Mouse (Mus musculus) liver, postnatal 0 days (tissue): ENCODE measurements around the gene Mdm2. TPM values are rescaled to one million over a fixed set of nuclear protein-coding genes. Genes with fewer than 3 reads are reported as not detected.

Experiments
- ATAC-seq: fragments of 200-750 bp; cut with Nextera tagmentation; 2 replicates; pipeline ENCODE4 v1.8.0; 2017; ENCODE audit warnings: mild to moderate bottlenecking, moderate library complexity
- DNase-seq: peaks from one replicate; pipeline ENCODE4 v3.0.0-alpha.2; 2016
- H3K27ac ChIP-seq: fragments of 300-500 bp; sonication (generic); 2 replicates; pipeline ENCODE4 v1.5.1; 2014; ENCODE audit warnings: antibody characterized with exemption, moderate library complexity, mild to moderate bottlenecking, low read depth
- H3K27me3 ChIP-seq: fragments of 300-500 bp; sonication (generic); 2 replicates; pipeline ENCODE4 v1.6.1; 2014; ENCODE audit warnings: low read length, control low read depth, mixed read lengths; ENCODE audit not compliant: insufficient read depth
- H3K36me3 ChIP-seq: fragments of 300-500 bp; sonication (generic); replicated peaks from 2 replicates; pipeline ENCODE4 v1.6.1; 2014; ENCODE audit warnings: mild to moderate bottlenecking, control low read depth, low read length, moderate library complexity, mixed read lengths; ENCODE audit not compliant: insufficient read depth
- H3K4me1 ChIP-seq: fragments of 300-500 bp; sonication (generic); 2 replicates; pipeline ENCODE4 v1.6.1; 2014; ENCODE audit warnings: antibody characterized with exemption, mild to moderate bottlenecking, control low read depth; ENCODE audit not compliant: insufficient read depth
- H3K4me2 ChIP-seq: fragments of 300-500 bp; sonication (generic); 2 replicates; pipeline ENCODE4 v1.6.1; 2014; ENCODE audit warnings: low read depth, mild to moderate bottlenecking, low read length, moderate library complexity, mixed read lengths
- H3K4me3 ChIP-seq: fragments of 300-500 bp; sonication (generic); 2 replicates; pipeline ENCODE4 v1.5.1; 2014; ENCODE audit warnings: low read depth, low read length
- H3K9ac ChIP-seq: fragments of 300-500 bp; sonication (generic); replicated peaks from 2 replicates; pipeline ENCODE4 v1.6.1; 2014; ENCODE audit warnings: mild to moderate bottlenecking, moderate library complexity
- H3K9me3 ChIP-seq: fragments of 300-500 bp; sonication (generic); 2 replicates; pipeline ENCODE4 v1.6.1; 2016; ENCODE audit warnings: mild to moderate bottlenecking, control low read depth, low read length, mixed read lengths
- CTCF ChIP-seq: sonication (generic); IDR thresholded peaks from 2 replicates; pipeline ENCODE4 v1.5.1; 2016; ENCODE audit warnings: antibody characterized with exemption, low read depth
- EP300 ChIP-seq: IDR thresholded peaks from 2 replicates; pipeline ENCODE4 v1.6.1; 2016; ENCODE audit warnings: antibody characterized with exemption, low read depth, mild to moderate bottlenecking
- WGBS: fragments of 180-500 bp; shearing (Covaris S2); extraction: QIAGEN DNeasy Blood & Tissue Kit; methylation state at CpG from one replicate; pipeline ENCODE4 v1.1.7; 2014; ENCODE audit not compliant: insufficient replicate concordance; 5-methylcytosine and 5-hydroxymethylcytosine counted together
- polyA plus RNA-seq: library from polyadenylated mRNA; unstranded; fragments of >200 nt; fragmentation: Nextera tagmentation; extraction: Ambion mirVana; gene quantifications from 2 replicates; pipeline ENCODE4 v1.2.1, GENCODE M21; 2015

Gene Mdm2
- polyA plus RNA-seq, 1 experiment from 2014 or later: 11.3 TPM

DNA sequence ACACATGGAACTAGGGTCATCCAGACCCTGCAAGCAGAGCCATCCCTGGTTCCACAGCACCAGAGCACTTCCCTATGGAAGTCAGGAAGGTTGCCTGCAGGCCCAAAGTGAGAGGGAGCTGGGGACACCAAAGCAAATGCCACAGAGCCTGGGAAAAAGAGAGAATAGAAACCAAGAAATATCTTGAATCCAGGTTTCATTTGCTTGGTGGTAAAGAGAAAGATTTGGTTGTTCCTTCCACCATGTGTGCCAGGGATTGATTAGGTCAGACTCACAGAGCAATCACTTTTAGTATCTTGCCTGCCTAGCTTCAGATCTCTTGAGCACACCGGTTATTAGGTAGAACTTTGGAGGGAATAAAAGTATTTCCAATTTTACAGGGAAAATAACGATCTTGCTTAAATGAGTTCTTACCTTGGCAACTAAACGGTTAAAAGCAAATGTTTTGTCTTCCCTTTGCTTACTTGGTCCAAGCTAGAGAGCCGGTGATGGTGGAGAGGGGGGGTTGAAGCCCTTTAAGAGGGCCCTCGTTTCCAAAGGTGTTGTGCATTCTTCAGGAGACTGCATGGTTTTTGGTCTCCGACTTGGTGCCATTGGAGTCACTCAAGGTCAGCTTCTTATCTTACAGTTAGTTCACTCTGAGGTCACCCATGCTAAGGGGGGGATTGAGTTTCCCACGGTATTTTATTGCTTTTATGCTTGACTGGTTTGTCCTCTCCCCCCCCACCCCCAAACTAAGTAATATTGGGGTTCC is 54.5 kb downstream of the Mdm2 start:
- 57% methylated on average over 7 of the region's 7 CpGs for WGBS

GRCm38 (mm10) chr10:117655460-117655859 is 55.1 kb downstream of the Mdm2 start:
- no peak for TF ChIP-seq EP300
- TF ChIP-seq CTCF: no peak
- H3K36me3 ChIP-seq: no peaks in the 10 kb centered on the region
- no peak overlapping the region for H3K4me3 ChIP-seq
- WGBS: 77% methylated on average over 9 of the region's 9 CpGs
- H3K4me2 ChIP-seq: no peak overlapping the region
- H3K27ac ChIP-seq: no peak overlapping the region
- no peak overlapping the region for H3K9ac ChIP-seq
- H3K9me3 ChIP-seq: no peaks in the 10 kb centered on the region
- ATAC-seq: no peak
- DNase-seq: no peak
- no peaks in the 10 kb centered on the region for H3K27me3 ChIP-seq
- no peaks in the 10 kb centered on the region for H3K4me1 ChIP-seq

More for the DNA sequence above, 54.5 kb downstream of the Mdm2 start:
- Histone ChIP-seq H3K4me2 (no peak overlapping the region), H3K4me1 (no peaks in the 10 kb centered on the region), H3K27ac (no peak overlapping the region), H3K27me3 (no peaks in the 10 kb centered on the region), H3K4me3 (no peak overlapping the region), H3K9me3 (no peaks in the 10 kb centered on the region), H3K9ac (no peak overlapping the region), H3K36me3 (no peaks in the 10 kb centered on the region)
- ATAC-seq (no peak), DNase-seq (no peak)
- TF ChIP-seq EP300: no peak
- no peak for TF ChIP-seq CTCF

DNA sequence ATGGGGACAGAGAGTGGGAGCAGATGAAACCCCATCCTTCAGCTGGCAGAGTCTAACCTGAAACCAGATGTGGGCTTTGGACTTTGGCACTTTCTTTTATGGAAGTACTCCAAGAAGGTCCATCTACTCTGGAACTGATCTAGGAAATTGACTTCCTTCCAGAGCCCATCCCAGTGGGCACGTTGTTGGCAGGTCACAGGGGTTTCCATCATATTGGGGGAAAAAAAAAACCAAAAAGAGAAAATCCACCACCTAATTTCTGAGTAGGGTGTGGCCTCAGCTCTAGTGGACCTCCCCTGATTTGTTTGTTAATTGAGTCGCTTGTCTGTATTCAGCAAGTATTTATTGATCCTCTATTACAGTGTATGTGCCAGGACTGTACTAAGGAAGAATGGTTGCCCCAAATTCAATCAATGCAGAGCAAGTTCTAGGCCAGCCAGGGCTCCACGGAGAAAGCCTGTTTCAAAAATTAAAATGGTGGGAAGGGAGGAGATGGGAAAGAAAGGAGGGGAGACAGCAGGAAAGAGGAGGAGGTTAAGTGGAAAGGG is 55.9 kb downstream of the Mdm2 start:
- Histone ChIP-seq H3K27me3 (no peaks in the 10 kb centered on the region), H3K27ac (no peak overlapping the region), H3K9ac (no peak overlapping the region), H3K4me1 (no peaks in the 10 kb centered on the region), H3K36me3 (no peaks in the 10 kb centered on the region), H3K4me3 (no peak overlapping the region), H3K4me2 (no peak overlapping the region), H3K9me3 (no peaks in the 10 kb centered on the region)
- TF ChIP-seq EP300 (no peak), CTCF (no peak)
- ATAC-seq: no peak
- no peak for DNase-seq
- WGBS: 60% methylated on average over 3 of the region's 3 CpGs

DNA sequence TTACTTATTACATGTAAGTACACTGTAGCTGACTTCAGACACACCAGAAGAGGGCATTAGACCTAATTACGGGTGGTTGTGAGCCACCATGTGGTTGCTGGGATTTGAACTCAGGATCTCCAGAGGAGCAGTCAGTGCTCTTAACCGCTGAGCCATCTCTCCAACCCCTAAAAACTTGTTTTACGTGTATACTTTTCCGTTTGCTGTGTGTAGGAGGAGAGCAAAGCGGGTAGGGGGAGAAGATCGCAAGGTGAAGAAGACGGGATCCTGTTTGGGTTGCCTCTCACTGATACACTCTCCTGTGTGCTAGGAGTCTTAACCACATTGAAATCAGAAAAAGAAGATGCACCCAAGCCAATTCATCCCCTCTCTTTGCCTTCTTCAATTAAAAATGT is 56.8 kb downstream of the Mdm2 start:
- Histone ChIP-seq H3K36me3 (no peaks in the 10 kb centered on the region), H3K27ac (no peak overlapping the region), H3K4me2 (no peak overlapping the region), H3K4me3 (no peak overlapping the region), H3K27me3 (no peaks in the 10 kb centered on the region), H3K9me3 (no peaks in the 10 kb centered on the region), H3K4me1 (no peaks in the 10 kb centered on the region), H3K9ac (no peak overlapping the region)
- TF ChIP-seq CTCF (no peak), EP300 (no peak)
- ATAC-seq (no peak), DNase-seq (no peak)
- WGBS: 81% methylated on average over 7 of the region's 7 CpGs

DNA sequence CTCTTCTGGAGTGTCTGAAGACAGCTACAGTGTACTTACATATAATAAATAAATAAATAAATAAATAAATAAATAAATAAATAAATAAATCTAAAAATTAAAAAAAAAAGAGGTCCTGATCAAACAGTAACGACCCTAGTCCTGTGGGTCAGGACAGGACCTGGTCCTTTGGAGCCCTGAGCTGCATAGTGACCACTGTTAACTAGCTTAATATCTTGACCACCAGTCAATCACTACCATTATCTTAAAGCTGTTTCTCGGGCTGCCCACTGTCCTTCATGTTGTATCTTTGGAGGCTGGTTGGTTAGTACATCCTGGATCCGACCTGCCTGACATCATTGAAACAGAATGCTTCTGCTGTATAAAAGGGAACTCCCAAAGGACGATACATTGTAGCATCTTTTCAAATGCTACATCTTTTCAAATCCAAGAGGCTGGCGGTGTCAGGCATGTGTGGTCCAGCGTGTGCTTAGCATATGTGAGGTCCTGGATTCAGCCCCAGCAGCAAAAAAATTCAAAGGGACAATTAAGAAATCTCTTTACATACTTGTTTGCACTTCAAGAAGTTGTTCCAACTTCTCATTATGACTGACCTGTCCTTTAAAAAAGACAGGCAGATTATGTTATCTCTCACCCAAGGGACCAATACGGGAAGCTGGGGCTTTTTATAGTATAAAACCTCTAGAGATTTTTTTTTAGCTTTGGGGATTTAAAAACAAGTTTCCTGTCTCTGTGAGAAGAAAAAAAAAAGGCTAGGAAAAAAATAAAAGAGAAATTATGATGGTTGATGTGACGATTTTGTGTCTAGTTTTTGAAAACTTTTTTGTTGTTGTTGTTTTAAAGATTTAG is 57.4 kb downstream of the Mdm2 start:
- Histone ChIP-seq H3K9ac (no peak overlapping the region), H3K36me3 (no peaks in the 10 kb centered on the region), H3K27me3 (no peaks in the 10 kb centered on the region), H3K9me3 (no peaks in the 10 kb centered on the region), H3K4me1 (no peaks in the 10 kb centered on the region), H3K4me2 (no peak overlapping the region), H3K4me3 (no peak overlapping the region), H3K27ac (no peak overlapping the region)
- 63% methylated on average over 8 of the region's 8 CpGs for WGBS
- DNase-seq (no peak), ATAC-seq (no peak)
- TF ChIP-seq CTCF (no peak), EP300 (no peak)

- Histone ChIP-seq H3K4me3 (no peak overlapping the region), H3K27ac (no peak overlapping the region), H3K4me1 (no peaks in the 10 kb centered on the region), H3K36me3 (no peaks in the 10 kb centered on the region), H3K27me3 (no peaks in the 10 kb centered on the region), H3K4me2 (no peak overlapping the region), H3K9me3 (no peaks in the 10 kb centered on the region), H3K9ac (no peak overlapping the region)
- DNase-seq: no peak
- no peak for TF ChIP-seq EP300
- TF ChIP-seq CTCF: no peak
- 69% methylated on average over 4 of the region's 4 CpGs for WGBS
- no peak for ATAC-seq
Measured at GRCm38 (mm10) chr10:117652378-117652774, 58.2 kb downstream of the Mdm2 start.
